Mouse (Mus musculus) frontal cortex, postnatal 14 days (tissue): Measurements from ENCODE around the gene Wnt5b.

Experiments used
- DNase-seq, 2 experiments: peaks; one replicate each; pipeline ENCODE4 v3.0.0; 2022; ENCODE audit warnings: low spot score in 2 of 2

Gene Wnt5b

GRCm38 (mm10) chr6:119417354-119417753, 126.8 kb downstream of the Wnt5b start, which contains the start of gene Adipor2:
Gene Adipor2, minus strand, starts transcription at chr6:119417704.
- peak in 1 of 2 experiments; percentile 7 for DNase-seq

GRCm38 (mm10) chr6:119416643-119417042, 127.5 kb downstream of the Wnt5b start:
- DNase-seq: no peak

GRCm38 (mm10) chr6:119414262-119415043, 129.7 kb downstream of the Wnt5b start:
- no peak for DNase-seq

GRCm38 (mm10) chr6:119412588-119412987, 131.6 kb downstream of the Wnt5b start:
- DNase-seq: no peak

- no peak for DNase-seq
These were observed 132.6 kb downstream of the Wnt5b start for GRCm38 (mm10) chr6:119411511-119411910.

GRCm38 (mm10) chr6:119409766-119410165, 134.4 kb downstream of the Wnt5b start:
- no peak for DNase-seq

GRCm38 (mm10) chr6:119408582-119408981, 135.6 kb downstream of the Wnt5b start:
- DNase-seq: no peak

GRCm38 (mm10) chr6:119407818-119408217, 136.3 kb downstream of the Wnt5b start:
- no peak for DNase-seq

- no peak for DNase-seq
These were observed 137.6 kb downstream of the Wnt5b start for GRCm38 (mm10) chr6:119406528-119406927.

GRCm38 (mm10) chr6:119405310-119405709, 138.8 kb downstream of the Wnt5b start:
- no peak for DNase-seq

GRCm38 (mm10) chr6:119404854-119405253, 139.3 kb downstream of the Wnt5b start:
- DNase-seq: no peak

GRCm38 (mm10) chr6:119402976-119403375, 141.2 kb downstream of the Wnt5b start:
- no peak for DNase-seq

GRCm38 (mm10) chr6:119401545-119402304, 142.4 kb downstream of the Wnt5b start:
- DNase-seq: no peak

GRCm38 (mm10) chr6:119400649-119401048, 143.5 kb downstream of the Wnt5b start:
- no peak for DNase-seq

GRCm38 (mm10) chr6:119399371-119399770, 144.8 kb downstream of the Wnt5b start:
- no peak for DNase-seq

GRCm38 (mm10) chr6:119396309-119396634, 147.9 kb downstream of the Wnt5b start:
- DNase-seq: peak in 1 of 2 experiments; percentile 31

GRCm38 (mm10) chr6:119395421-119396308, 148.5 kb downstream of the Wnt5b start:
- no peak for DNase-seq

- DNase-seq: no peak
These were observed 151.3 kb downstream of the Wnt5b start for GRCm38 (mm10) chr6:119392836-119393235.

- no peak for DNase-seq
These were observed 153.4 kb downstream of the Wnt5b start for GRCm38 (mm10) chr6:119390728-119391127.

GRCm38 (mm10) chr6:119389089-119389488, 155.1 kb downstream of the Wnt5b start:
- DNase-seq: no peak

GRCm38 (mm10) chr6:119388650-119389012, 155.5 kb downstream of the Wnt5b start:
- DNase-seq: peak; percentile 90 to 92
